Mouse (Mus musculus) right cerebral cortex, postnatal 36 days (tissue): ENCODE results near the gene Kif3a.
"Not testable (repeated sequence)": the region's sequence is repeated elsewhere in the genome, so short reads cannot be mapped to it uniquely, and the experiment has no call there.

ENCODE experiments used
- DNase-seq, 2 experiments: peaks; one replicate each; pipeline ENCODE4 v3.0.0; 2022; ENCODE audit warnings: low spot score in 2 of 2, mixed read lengths in 1 of 2

Gene Kif3a

DNA sequence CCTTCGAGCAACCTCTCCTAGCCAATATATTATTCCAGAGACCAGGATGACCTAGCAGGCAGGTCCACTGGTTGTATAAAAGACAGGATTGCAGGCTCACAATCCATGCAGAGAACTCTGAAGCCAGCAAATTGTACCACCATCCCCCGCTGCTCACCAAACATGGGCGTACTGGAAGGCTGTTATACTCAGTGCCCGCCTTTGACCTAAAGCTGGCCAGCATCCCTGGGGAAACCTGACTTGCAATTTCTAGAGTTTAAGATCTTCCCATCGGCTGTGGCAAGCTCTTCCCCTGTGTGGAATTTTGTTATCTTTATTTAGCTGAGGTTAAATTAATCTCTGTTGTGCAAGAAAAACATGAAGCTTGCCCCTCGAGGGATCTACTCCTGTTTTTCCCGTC, 24.2 kb upstream of the Kif3a start:
- no peak for DNase-seq

- no peak for DNase-seq
Measured at GRCm38 (mm10) chr11:53546271-53546670, 20.9 kb upstream of the Kif3a start.

DNA sequence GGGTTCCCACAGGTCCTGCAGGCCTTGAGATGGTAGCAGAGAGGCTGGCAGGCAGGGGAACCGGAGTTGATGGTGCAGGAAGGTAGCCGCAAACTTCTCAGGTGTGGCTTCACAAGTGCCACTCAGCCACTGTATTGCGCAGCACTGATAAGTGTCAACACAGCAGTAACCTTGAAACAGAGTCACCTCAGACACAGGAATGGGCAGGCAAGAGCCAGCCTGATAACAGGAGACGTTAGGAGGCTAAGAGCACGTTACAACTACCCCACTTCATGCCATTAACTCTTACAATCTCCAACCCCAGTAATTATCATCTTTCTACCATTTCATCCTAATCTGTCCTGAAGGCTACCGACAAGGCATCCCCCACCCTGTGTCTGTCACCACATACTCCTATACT, 19.6 kb upstream of the Kif3a start:
- no peak for DNase-seq

DNA sequence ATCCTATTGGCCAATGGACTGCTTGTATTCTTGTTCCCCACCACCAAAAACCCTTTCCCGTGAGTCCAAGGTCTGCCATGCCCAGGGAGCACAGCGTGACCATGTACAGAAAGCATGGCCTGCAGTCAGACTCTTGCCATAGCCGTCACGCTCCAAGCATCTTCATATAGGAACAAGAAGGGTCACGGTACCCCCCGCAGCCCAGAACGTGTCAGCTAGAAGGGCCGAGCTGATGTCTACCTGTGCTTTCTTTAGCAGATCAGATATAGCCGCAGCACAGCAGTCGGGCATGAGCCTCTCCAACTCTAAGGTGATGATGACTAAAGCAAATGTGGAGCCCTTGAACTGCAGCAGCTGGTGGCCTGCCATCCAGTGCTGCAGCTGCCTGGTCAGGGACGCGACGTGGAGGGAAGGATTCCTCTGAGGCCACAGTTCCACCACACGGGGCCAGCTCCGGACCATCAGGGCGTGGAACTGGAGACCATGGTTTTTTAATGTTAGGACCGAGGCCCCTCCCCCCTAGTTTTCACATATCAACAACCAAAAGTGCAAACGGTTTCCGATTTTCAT, 19.1 kb upstream of the Kif3a start:
- DNase-seq: no peak

GRCm38 (mm10) chr11:53550714-53551113, 16.5 kb upstream of the Kif3a start:
- no peak for DNase-seq

DNA sequence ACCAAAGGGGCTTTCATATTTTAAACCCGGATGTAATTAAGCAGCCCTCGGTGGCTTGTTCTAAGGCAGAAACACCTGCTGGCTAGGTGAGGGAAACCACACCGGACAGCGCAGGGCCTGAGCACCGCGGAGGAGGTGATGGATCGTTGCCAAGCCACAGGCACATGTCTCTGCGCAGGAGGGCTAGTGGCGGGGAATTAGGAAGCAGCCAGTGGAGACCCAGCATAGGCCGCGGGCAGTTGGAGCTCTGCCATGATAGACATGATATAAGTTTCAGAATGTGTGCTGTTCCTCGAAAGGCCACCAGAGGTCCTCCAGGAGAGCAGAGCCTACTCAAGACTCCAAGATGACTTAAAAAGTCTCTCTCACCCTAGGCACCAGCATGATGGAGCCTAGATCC, 15.4 kb upstream of the Kif3a start:
- DNase-seq: no peak

- not testable (repeated sequence) for DNase-seq
Measured at GRCm38 (mm10) chr11:53556529-53556928, 10.7 kb upstream of the Kif3a start.

DNA sequence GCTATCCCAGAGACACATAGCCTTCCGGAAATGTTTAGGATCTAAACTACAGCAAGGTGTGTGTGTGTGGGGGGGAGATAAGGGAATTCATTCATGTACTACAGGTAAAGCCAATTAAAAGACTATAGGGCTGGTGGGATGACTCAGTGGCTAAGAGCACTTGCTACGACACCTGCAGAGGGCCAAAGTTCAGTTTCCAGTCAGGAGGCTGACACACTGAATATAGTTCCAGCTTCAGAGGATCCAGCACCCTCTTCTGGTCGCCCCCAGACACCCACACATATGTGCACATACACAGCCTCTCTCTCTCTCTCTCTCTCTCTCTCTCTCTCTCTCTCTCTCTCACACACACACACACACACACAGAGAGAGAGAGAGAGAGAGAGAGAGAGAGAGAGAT, 9.2 kb upstream of the Kif3a start:
- not testable (repeated sequence) for DNase-seq

DNA sequence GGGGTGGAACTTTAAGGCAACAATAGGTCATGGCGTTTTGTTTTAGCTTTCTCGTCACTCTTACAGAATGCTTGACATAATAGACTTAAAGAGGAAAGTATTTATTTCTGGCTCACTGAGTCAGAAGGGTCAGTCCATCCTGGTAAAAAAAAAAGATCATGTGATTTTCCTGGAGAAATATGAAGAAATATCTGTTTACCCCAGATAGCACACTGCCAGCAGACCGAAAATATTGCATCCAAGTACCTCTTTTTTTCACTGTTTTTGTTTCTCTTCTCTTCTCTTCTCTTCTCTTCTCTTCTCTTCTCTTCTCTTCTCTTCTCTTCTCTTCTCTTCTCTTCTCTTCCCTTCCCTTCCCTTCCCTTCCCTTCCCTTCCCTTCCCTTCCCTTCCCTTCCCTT, 7.2 kb upstream of the Kif3a start:
- DNase-seq: not testable (repeated sequence)

GRCm38 (mm10) chr11:53561986-53562385, 5.2 kb upstream of the Kif3a start:
- DNase-seq: no peak

GRCm38 (mm10) chr11:53566646-53567045, 533 bp upstream of the Kif3a start:
- DNase-seq: no peak

DNA sequence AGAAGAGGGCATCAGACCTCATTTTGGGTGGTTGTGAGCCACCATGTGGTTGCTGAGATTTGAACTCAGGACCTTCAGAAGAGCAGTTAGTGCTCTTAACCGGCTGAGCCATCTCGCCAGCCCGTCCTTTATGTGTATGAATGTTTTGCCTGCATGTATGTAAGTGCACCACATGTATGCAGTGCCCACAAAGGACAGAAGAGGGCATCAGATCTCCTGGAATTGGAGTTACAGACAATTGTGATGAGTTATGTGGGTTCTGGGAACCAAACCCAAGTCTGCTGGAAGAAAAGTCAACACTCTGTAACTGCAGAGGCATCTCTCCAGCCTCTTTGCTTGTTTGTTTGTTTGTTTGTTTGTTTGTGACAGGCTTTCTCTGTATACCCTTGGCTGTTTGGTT, 13.4 kb downstream of the Kif3a start:
- DNase-seq: no peak

DNA sequence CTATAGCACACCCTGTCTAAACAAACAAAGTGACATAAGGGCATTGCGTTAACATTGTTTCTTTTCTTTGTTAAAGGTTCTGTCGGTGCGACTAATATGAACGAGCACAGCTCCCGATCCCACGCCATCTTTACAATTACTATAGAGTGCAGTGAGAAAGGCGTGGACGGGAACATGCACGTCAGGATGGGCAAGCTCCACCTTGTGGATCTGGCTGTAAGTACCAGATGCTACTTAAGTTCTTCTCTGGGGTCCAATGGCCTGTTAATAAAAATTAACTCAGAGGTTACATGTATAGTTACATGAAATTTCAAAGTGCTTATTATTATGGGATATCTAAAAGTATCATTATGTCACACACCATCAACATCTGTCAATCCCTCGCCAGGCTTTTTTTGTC, 16.0 kb downstream of the Kif3a start:
- DNase-seq: no peak

GRCm38 (mm10) chr11:53584849-53585248, 17.7 kb downstream of the Kif3a start:
- DNase-seq: no peak

- DNase-seq: no peak
Measured at GRCm38 (mm10) chr11:53585510-53585909, 18.3 kb downstream of the Kif3a start.

GRCm38 (mm10) chr11:53588279-53588678, 21.1 kb downstream of the Kif3a start:
- no peak for DNase-seq

DNA sequence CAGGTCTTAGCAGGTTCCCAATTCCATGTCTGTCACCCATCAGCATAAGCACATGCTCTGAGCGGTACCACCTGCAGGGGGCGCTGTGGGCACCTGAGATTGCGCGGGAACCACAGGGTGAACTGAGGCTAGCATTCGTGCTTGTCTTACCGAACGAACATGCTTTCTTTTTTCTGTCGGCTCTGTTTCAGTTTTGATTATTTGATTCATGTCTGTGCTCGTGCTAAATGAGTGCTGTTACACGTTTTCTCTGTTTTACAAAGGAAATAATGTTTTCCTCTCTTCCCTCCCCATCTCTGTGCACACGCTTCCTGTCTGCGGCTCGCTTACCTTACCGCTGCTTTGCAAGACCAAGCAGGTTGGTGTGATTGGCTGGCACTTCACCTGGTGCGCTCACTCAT, 23.2 kb downstream of the Kif3a start:
- no peak for DNase-seq

DNA sequence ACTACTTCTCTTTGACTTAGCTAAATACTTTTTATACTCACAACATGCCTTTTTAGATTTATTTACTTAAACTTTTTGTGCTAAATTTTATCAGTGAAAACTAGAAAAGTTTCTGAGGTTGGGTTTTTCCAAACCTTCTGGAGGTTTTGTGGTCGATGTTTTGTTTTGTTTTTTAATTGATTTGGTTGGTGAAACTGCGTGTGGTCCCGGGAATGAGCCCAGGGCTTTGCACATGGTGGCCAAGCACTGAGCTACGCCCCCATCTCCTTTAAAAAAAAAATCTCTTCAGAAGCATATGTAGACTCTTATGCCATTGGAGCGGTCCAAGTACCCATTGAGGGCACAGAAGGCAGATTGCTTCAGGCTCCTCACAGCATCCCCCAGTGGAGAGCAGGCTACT, 23.9 kb downstream of the Kif3a start:
- no peak for DNase-seq

DNA sequence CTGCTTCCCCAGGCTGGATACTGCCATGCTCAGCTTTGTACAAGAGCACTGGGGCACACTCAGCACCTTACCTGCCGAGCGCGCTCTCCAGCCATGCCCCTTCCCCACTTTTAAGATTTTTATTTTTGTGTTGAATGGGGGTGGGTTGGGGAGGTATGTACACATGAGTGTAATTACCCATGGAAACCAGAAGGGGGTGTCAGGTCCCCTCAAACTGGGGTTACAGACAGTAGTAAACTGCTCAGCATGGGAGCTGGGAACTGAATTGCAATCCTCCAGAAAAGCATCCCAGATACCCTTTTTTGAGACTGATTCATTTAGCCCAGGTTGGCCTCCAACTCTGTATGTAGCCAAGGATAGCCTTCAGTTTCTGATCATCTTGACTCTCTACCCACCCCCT, 37.8 kb downstream of the Kif3a start:
- DNase-seq: no peak

- no peak for DNase-seq
Measured at GRCm38 (mm10) chr11:53605609-53606008, 38.4 kb downstream of the Kif3a start.

DNA sequence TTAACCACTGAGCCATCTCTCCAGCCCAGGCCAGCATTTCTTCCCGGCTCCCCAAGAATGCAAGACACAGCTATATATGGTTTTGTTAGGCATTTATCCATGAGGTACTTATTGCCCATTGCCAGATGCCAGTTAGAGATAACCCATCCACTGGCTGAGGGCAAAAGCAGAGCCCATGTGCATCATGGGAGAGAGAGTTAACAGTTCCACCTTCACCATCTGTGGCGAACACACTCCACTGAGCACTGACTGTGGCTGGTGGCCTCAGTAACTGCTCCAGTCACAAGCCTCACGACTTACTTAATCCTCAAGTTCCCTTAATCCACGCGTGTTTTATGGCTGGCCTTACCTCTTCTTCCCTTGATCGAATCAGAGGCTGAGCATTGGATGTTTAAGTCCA, 42.1 kb downstream of the Kif3a start:
- no peak for DNase-seq

DNA sequence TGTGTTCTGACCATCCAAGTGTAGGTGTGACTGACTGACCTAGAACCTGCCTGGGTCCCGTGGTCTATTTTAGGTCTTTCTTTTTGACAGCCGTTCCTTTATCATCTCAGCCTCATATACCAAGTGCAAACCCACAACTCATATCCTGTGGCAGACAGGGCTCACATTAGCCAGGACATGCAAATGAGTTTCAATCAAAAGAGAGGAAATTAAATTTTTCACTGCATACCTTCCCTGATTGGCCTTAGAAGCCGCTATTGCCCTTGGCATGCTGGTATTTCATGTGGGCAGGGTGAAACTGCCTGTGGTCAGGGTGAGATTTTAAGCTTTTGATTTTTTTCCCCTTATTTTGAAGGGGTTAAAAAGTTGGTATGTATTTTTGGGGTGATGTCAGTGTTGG, 42.5 kb downstream of the Kif3a start:
- DNase-seq: no peak

DNA sequence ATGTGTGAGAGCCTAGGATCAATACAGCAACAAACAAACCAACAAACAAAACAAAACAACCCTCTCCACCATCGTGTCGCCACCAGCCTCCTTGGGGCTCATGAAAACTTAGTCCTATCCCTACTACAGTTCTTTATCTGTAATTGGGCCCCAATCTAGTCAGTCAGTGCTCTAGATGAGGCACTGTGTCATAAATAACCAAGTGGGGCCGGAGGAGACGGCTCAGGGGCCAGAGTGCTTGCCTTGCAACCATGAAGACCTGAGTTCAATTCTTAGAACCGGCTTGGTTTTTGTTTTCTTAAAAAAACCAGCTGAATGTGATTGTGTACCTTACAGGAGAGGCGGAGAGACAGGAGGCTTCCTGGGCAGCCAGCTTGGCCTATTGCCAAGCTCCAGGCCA, 48.0 kb downstream of the Kif3a start:
- DNase-seq: no peak

DNA sequence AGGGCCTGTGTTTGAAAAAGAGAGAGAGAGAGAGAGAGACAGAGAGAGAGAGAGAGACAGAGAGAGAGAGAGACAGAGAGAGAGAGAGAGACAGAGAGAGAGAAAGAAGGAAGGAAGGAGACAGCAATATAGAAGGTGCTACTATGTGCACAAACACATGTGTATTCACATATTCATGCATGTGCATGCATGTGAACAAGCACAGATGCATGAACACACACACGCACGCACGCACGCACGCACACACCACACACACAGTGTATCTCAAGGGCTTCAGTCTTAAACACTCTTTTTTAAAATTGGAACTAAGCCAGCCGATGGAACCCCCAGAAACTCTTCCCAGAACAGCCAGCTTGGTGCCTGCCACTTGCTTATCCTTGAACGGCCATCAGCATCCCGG, 48.4 kb downstream of the Kif3a start:
- no peak for DNase-seq
